Mouse (Mus musculus) erythroblast, adult 5-6 weeks (primary cell): ENCODE results near the gene Vwa7. TPM values are rescaled to one million over a fixed set of nuclear protein-coding genes. Genes with fewer than 3 reads are reported as not detected.

Experiments used
- ATAC-seq: replicated peaks from 2 replicates; pipeline ENCODE4 v1.8.0; 2016; ENCODE audit warnings: moderate number of reproducible peaks, mild to moderate bottlenecking, moderate TSS enrichment, inconsistent platforms; ENCODE audit not compliant: poor library complexity, low FRiP score, severe bottlenecking
- total RNA-seq, 2 experiments: library from RNA; stranded (forward) in 1 of 2; stranded (reverse) in 1 of 2; fragments of 150-400 nt in 1 of 2; fragments of 200-764, 138-1000 nt in 1 of 2; gene quantifications; 2 replicates each; pipeline versions ENCODE4 v1.2.3 to v1.2.4; 2015 to 2017; ENCODE audit warnings: low replicate concordance in 2 of 2

Vwa7 gene
- total RNA-seq, 2 experiments from 2014 or later = not detected

GRCm38 (mm10) chr17:35034896-35035295 is 18.5 kb downstream of the Vwa7 start:
- ATAC-seq = no peak

- no peak for ATAC-seq
Measured at GRCm38 (mm10) chr17:35039121-35039873, 22.9 kb downstream of the Vwa7 start.

- ATAC-seq = no peak
Measured at GRCm38 (mm10) chr17:35043794-35044193, 27.4 kb downstream of the Vwa7 start.

- no peak for ATAC-seq
Measured at GRCm38 (mm10) chr17:35044904-35045806, 28.8 kb downstream of the Vwa7 start.

- peak; percentile 15 for ATAC-seq
Measured at GRCm38 (mm10) chr17:35045807-35046680, 29.7 kb downstream of the Vwa7 start.

- ATAC-seq = peak; percentile 77
Measured at GRCm38 (mm10) chr17:35046681-35047455, 30.5 kb downstream of the Vwa7 start, which contains the start of gene Msh5. TSS of gene Msh5 (minus strand) at chr17:35046745.

- no peak for ATAC-seq
Measured at GRCm38 (mm10) chr17:35047688-35048087, 31.3 kb downstream of the Vwa7 start.

GRCm38 (mm10) chr17:35048149-35048931 is 32.0 kb downstream of the Vwa7 start:
- no peak for ATAC-seq

- no peak for ATAC-seq
Measured at GRCm38 (mm10) chr17:35048932-35049440, 32.6 kb downstream of the Vwa7 start.

- no peak for ATAC-seq
Measured at GRCm38 (mm10) chr17:35049561-35050016, 33.2 kb downstream of the Vwa7 start, which contains the start of gene Clic1. TSS of gene Clic1 (plus strand) at chr17:35049966.

- peak; percentile 54 for ATAC-seq
Measured at GRCm38 (mm10) chr17:35050126-35050750, 33.9 kb downstream of the Vwa7 start.

- ATAC-seq = peak; percentile 25; the same call in 1 of the 2 replicates
Measured at GRCm38 (mm10) chr17:35051156-35052086, 35.0 kb downstream of the Vwa7 start.

GRCm38 (mm10) chr17:35052271-35052798 is 36.0 kb downstream of the Vwa7 start:
- no peak for ATAC-seq

- ATAC-seq = no peak
Measured at GRCm38 (mm10) chr17:35055691-35056495, 39.5 kb downstream of the Vwa7 start.

- no peak for ATAC-seq
Measured at GRCm38 (mm10) chr17:35057090-35057489, 40.7 kb downstream of the Vwa7 start.
